Mouse (Mus musculus) v-Abl transformed pro-B cells (cell line): Measurements from ENCODE around the gene Prok2.

ENCODE experiments used
- in situ Hi-C, 2 experiments: fragments of 400-800 bp; cut with MboI; formaldehyde crosslinking; loops; one replicate each; pipeline ENCODE4 v1.15.1; 2025; ENCODE audit not compliant: unreplicated experiment in 2 of 2

The Prok2 gene

DNA sequence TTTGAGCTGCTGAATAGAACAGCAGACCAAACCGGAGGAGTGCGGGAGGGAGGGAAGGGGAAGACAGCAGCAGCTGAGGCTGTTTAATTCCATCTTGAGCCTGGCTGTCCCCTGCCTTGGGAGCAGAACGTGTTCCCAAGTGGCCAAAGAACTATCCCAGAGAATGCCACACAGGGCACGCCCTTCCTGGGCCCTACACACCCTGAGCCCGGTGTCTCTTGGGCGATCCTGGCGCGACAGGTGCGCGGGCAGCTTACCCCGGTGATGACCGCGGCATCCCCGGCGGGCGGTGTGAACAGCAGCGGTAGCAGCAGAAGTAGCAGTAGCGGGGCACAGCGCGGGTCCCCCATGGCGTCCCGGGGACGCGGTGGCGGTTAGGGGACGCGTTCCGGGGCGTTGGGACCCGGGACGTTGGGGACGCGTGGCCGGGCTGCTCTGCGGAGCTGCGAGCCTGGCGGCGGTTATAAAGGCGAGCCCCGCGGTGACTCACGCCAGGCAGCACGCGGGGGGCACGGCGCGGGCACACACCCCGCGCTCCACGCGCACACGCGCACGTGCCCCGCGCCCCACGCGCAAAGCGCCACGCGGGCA is at the start of gene Prok2:
Prok2 (minus strand) TSS at position 422 of the 591 bp plus-strand sequence.
- in situ Hi-C loops: no loop called here

DNA sequence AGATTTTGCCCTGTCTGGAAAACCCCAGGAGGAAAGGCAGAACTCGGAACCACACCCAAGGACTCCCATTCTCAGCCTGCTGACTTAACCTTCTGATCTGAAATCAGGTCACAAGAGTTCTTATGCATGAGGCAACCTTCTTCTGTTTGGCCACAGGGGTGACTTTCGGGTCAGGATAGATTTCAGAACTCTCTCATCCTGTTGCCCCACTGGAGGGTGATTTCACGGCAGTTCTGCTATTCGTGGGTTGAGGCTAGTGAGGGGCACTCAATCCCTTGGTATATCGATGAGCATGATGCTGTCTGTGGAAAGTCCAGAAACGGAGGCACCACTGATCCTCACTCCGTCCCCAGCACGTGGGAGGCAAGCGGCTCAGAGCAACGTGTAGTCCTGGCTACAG is 48.5 kb upstream of the Prok2 start:
- in situ Hi-C loops: loop anchor here (25.0 kb wide), 2 partner anchors 212 to 1662 kb away; no protein-coding TSS in a partner anchor

- in situ Hi-C loops: no loop called here
Observed at GRCm38 (mm10) chr6:99768495-99768894, 42.3 kb upstream of the Prok2 start.

DNA sequence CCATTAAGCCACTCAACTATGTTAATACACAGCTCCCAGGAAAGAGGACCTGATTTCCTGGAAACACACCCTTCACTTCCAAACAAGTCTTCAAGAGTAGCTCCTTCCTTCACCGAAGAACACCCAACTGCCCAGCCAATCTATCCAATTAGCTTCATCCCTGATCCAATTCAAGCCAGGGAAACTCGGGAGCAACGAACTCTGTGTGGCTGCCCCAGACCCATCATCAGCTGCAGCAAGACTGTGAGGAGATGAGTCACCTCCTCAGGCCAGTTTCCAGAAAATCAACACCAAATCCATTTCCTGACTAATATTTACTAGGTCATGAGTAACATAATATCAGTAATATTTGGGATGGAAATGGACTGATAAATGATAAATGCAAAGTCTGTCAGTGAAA is 38.7 kb upstream of the Prok2 start:
- in situ Hi-C loops: no loop called here

DNA sequence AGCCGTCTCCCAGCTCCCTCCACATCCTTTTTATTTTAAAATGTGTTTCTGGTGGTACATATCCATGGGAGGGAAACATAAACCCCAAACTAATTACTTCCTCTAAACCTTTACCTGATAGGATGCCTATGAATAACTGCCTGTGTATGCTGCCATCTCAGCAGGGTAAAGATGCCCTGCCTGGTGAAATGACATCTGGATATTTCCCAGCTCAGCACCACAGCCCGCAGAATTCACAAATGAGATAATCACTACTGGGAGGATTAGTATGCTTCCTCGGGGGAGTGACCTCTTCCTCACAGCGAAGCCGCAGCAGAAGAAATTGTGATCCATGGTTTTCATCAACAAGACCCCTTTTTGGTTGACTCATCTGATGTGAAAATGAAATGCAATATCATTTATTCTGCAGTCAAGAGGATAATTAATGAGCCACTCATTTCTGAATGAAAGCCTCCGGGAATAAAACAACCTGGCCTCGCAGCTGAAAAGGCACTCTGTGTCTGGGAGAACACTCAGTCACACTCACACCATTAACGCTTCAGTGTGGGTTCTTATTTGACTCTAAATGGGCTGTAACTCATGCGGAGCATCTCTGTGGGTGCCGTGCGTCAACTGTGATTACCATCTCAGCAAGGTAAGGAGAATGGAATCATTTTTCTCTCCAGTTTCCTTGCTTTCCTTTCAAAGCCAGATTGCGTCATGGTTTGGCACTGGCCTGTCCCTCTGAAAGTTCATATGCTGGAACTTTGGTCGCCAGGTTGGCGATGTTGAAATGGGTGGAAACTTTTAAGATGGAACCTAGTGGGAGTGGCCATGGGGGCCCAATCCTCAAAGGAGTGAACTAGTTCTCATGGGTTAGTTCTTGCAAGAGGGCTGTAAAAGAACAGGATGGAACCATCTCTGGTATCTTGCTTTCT is 36.1 kb upstream of the Prok2 start:
- in situ Hi-C loops: no loop called here

DNA sequence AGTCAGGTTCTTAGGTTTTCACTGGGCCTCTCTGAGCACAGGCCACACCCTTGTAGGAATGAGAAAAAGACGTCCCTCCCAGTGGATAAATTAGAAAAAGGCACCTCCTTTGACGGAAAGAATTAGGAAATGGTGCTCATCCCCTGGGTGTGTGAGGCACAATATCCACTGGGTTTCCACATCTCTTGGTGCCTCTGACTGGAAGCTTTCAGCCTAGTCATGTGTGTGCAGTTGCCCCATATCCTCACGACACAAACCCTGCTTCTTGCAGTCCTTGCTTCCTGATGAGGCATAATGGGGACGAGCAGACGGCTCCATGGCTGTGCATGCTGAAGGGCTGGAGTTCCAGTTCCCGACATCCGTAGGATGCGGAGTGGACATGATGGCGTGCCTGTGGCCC is 29.9 kb upstream of the Prok2 start:
- in situ Hi-C loops: no loop called here

- in situ Hi-C loops: no loop called here
Observed at GRCm38 (mm10) chr6:99751308-99751707, 25.1 kb upstream of the Prok2 start.

- in situ Hi-C loops: no loop called here
Observed at GRCm38 (mm10) chr6:99746275-99746674, 20.1 kb upstream of the Prok2 start.

DNA sequence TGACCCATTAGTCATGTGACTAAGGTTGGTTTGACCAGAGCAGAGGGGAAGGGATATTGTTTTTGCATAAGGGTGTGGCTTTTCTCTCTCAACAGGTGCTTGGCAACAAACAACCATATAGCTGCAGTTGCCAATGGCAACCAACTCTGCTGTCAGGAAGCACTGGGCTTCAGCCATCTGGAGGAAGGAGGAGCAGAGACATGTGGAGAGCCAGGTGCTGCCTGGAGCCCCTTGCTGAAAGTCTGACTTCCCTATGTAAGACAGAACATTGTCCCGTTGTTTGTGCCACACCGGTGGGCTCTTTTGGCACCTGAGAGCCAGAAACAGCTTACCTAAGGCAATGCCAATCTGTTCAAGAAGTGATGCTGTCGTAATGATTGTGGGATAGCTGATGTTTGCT is 16.7 kb upstream of the Prok2 start:
- in situ Hi-C loops: no loop called here

- in situ Hi-C loops: no loop called here
Observed at GRCm38 (mm10) chr6:99734666-99735065, 8.5 kb upstream of the Prok2 start.

DNA sequence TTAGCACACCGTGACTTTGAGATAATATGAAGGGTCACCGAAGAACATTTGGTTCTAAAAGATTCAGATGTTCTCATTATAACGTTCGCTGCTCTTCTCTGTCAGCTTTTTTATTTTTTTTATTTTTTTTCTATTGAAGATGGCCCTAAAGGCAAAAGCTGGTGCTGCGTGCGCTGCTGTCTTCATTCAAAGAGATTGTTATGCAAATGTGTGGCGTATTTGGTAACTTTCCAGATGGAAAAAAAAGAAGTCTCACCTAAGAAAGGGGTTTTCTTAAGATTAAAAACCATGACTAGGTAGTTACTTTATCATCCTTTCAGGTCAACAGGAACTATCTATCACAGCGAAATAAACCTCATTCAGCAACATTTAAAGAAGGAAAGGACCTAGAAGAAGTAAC is 6.5 kb upstream of the Prok2 start:
- in situ Hi-C loops: no loop called here

DNA sequence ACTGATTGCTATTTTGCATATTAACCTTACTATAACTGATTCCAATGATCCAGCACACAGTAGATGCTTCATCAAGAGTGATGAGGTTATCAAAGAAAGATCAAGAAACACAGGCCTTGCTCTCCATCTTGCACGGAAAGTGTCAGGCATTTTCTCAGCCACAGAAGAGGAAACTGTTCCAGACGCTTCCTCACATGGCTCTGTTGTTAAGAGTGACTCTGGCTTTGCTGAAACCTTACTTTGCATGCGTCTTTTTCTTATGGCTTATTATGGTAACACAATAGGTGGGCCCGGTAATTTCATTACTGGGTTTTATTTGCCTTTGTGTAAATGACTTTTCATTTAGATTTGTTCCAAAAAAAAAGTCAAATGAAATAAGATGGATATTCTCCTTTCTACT is 5.7 kb upstream of the Prok2 start:
- in situ Hi-C loops: no loop called here

DNA sequence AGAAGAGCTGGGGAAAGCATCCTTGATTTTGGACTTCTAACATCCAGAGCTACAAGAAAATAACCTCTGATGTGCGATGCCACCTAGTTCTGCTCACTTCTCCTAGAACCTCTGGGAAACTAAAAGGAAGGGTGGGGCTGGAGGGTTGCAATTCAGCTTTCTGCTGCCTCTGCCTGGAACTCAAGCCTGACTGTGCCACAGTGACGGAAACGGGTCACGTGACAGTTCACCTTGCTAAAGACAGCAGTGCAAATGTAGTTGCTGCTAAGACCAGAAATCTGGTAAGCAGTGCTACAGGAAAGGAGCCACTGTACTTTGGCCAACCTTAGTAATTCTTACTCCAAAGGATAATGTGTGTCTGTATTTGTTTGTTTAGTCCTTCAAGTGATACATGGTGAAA is 3.7 kb upstream of the Prok2 start:
- in situ Hi-C loops: no loop called here

DNA sequence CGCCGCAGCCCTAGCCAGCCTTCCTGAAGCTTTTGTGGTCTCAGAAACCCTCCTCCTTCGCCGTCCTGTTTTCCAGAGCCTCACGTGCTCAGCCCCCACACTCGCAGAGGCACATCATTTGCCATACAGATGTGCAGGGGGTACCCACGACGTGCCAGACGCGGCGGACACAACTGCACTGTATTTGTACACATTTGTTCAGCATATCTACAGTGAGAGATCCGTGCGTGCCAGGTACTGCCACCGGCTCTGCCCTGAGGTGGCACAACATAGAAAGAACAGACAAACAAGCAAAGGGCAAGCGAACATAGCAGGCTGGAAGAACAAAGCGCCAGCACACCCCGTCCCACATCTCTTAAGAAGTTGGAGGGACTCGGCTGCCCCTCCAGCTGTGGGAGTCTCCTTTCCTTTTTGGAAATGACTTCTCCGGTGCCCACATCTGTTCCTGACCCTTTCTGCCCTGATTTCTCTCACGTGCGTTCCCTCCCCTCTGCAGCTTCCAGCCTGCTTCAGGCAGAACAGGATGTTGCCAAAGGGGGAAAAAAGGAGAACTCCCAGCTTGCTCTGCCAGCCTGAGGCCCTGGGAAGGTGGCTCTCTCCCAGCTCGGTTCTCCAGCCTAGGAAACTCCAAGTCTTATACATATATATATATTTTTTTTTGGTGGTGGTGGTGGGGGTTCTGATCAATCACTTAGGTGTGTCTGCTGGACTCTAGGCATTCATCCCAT is 548 bp upstream of the Prok2 start:
- in situ Hi-C loops: no loop called here

GRCm38 (mm10) chr6:99722390-99722789 is 3.8 kb downstream of the Prok2 start:
- in situ Hi-C loops: no loop called here

DNA sequence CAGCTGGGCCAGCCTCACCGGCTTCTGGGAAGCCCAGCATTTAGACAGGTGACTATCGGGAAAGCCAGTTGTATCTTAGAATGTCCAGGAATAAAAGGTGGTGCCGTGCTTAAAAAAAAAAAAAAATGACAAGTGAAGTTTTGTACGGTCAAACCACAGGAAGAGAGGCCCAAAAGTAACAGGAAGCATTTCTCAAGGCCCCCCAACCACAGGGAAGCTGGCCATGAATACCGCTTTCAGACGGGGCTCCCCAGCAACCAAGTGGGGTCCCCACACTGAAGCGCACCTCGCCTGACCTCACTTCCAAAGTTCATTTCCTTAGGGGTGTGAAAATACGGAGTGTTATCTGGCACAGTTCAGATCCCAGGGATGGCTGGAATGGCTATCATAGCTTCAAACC is 5.2 kb downstream of the Prok2 start:
- in situ Hi-C loops: no loop called here

- in situ Hi-C loops: no loop called here
Observed at GRCm38 (mm10) chr6:99715913-99716312, 10.3 kb downstream of the Prok2 start.

GRCm38 (mm10) chr6:99715191-99715590 is 11.0 kb downstream of the Prok2 start:
- in situ Hi-C loops: no loop called here

DNA sequence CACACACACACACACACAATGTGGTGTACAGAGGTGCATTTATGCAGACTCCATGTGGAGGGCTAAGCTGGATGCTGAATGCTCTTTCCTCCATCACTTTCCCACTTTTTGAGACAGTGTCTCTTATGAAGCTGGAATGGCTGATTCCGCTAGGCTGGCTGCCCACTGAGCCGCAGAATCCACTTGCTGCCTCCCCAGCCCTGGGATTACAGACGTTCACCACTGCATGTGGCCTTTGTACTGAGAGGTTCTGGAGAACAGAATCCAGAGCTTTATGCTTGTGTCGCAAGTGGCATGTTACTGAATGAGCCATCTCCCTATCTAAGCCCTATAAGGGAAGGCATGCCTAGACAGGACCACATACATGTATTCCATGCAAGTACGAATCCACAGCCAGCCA is 12.9 kb downstream of the Prok2 start:
- in situ Hi-C loops: no loop called here

GRCm38 (mm10) chr6:99711576-99712101 is 14.6 kb downstream of the Prok2 start:
- in situ Hi-C loops: no loop called here

DNA sequence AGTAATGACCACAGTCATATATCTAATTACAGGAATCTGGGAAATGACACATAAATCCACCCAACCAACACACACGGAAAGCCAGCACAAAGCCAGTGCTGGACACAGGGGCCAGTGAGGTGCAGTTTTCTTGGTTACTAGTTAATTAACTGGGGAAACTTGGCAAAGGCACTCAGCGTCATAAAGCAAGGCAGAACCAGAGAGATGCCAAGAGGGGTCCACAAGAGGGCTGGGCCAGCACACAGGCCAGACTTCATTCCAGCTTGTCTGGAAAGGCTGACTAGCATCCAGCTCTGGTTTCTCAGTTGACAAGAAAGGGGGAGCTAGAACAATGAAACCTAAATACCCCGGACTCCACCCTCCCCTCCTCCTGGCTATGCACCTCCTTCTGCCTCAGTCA is 25.7 kb downstream of the Prok2 start:
- in situ Hi-C loops: no loop called here
